Mouse (Mus musculus): Measurements from ENCODE around the gene Vps45. TPM values are rescaled to one million over a fixed set of nuclear protein-coding genes. Genes with fewer than 3 reads are reported as not detected.

The Vps45 gene
- 8.2 and 9.3 TPM in 2 replicates for total RNA-seq (2023)

DNA sequence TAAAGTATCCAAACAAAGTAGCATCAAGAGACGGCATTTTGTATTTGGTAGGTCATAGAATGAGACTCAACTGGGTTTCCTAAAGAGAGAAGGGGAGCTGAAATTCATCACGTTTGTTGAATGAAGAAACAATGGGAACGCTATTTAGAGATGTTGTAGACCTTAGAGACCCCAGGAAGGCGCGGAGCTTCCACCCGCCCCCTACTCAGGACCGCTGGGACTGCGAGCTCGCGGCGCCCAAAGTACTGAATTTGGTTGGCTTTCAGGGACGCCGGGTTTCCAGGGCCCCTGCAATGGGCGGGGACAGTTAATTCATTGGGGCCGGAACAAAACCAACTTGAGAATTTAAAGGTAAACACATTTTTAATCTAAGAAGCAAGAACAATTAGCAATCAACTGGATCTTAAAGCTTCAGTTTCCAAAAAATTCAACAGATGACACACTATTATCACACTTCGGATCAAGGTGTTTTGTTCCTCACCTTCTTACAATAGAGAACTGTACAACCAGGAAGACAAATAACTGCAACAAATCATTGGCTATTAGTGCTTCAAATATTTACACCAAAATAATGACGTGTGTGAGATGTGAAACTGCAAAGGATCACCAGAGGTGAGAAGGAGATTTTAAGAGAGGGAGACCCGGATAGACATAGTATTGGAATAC lies at the start of gene Vps45:
Vps45 (minus strand) TSS at position 236 of the 666 bp plus-strand sequence.

DNA sequence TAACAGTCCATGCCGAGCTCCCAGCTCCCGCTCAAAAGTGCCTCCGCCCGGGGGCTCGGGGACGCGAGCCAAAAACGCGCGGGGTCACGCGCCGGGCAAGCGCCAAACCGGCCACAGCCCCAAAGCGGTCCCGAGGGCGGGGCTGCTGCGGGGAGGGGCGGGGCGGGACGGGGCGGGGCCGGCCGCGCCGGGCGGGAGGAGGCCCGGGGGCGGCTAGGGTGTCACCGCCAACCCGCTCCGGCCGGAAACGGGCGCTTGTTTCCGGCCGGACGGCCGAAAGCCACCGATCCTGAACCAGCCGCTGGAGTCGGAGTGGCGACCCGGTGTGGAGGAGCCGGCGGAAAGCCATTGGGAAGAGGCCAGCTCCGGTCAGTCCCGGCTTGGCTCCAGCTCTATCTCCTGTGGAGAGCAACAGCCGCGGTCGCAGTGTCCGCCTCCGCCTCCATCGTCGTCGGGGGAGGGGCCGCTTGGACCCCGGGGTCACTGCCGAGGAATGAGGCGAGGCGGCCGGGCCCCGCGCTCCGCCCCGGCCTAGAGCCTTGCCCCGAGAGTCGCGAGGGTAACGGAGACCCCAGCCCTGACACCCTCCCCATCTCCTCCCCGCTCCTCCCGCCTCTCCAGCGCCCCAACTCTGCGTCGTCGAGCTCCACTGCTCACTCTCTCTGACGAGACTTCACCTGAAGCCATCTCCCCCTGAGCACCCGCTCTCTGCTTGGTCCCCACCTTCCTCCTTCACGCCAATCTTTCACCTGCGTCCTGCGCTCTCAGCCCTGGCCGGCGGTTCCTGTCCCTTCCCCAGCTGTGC lies 46.2 kb upstream of the Vps45 start, which contains the start of gene Otud7b:
Otud7b (plus strand) TSS at position 267 of the 805 bp plus-strand sequence.

DNA sequence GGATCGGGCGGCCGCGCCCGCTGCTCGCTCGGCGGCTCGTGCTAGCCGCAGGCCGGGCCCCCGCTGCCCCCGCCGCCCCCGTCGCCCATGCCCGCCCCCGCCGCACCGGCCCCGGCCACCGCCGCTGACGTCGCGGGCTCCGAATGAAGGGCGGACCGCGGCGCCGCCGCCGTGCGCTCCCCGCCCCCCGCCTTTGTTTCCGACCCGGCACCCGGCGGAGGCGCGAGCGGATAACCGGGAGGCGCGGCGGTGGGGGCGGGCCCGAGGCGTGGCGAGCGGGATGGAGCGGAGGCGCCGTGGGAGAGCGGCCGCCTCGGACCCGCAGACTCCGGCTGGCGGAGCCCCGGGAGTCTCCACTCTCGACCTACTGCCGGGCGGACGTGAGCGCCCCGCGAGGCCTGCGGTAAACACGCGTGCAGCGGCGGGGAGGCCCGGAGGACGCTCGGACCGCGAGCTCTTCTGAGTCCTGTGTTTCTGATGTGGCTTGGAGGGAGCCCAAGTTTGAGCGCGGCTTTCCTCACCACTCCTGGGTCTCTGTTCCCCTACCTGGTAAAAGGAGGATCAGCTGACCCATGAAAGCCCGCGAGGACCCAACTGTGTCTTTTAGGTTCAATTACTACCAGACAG lies 62.4 kb downstream of the Vps45 start, which contains the start of gene Plekho1:
Plekho1 (minus strand) TSS at position 200 of the 627 bp plus-strand sequence.

Other genes starting within 250 kb of the Vps45 start
- 48.2 and 51.7 TPM in 2 replicates for gene Rprd2, start 239.6 kb downstream of the Vps45 start, total RNA-seq (2023)
- gene Prpf3, start 202.6 kb downstream of the Vps45 start, total RNA-seq (2023) = 36.7 and 41.4 TPM in 2 replicates
- 108 and 114 TPM in 2 replicates for gene Mrps21, start 186.9 kb downstream of the Vps45 start, total RNA-seq (2023)
- 18.3 and 21.8 TPM in 2 replicates for gene Ciart, start 176.2 kb downstream of the Vps45 start, total RNA-seq (2023)
- gene BC028528, start 166.5 kb downstream of the Vps45 start, total RNA-seq (2023) = 23.6 and 26.7 TPM in 2 replicates
- gene Aph1a, start 164.5 kb downstream of the Vps45 start, total RNA-seq (2023) = 55.4 and 77.4 TPM in 2 replicates
- gene Car14, start 153.8 kb downstream of the Vps45 start, total RNA-seq (2023) = not detected in 2 replicates
- gene Anp32e, start 129.2 kb downstream of the Vps45 start, total RNA-seq (2023) = 62.2 and 84.1 TPM in 2 replicates
- 37.4 and 45.9 TPM in 2 replicates for gene Plekho1, start 62.5 kb downstream of the Vps45 start, total RNA-seq (2023)
- 18.5 and 19.1 TPM in 2 replicates for gene Otud7b, start 46.1 kb upstream of the Vps45 start, total RNA-seq (2023)
- 0.14 and 0.88 TPM in 2 replicates for gene Mtmr11, start 103.5 kb upstream of the Vps45 start, total RNA-seq (2023)
- gene Sf3b4, start 113.9 kb upstream of the Vps45 start, total RNA-seq (2023) = 39.0 and 45.7 TPM in 2 replicates
- 0.16 and 0.43 TPM in 2 replicates for gene Sv2a, start 122.7 kb upstream of the Vps45 start, total RNA-seq (2023)
- gene Bola1, start 161.2 kb upstream of the Vps45 start, total RNA-seq (2023) = 1.1 and 2.9 TPM in 2 replicates
- 11.8 and 12.8 TPM in 2 replicates for gene Hist2h2ab, start 161.4 kb upstream of the Vps45 start, total RNA-seq (2023)
- gene Hist2h2ac, start 162.4 kb upstream of the Vps45 start, total RNA-seq (2023) = 166 and 197 TPM in 2 replicates
- 1.2 and 2.1 TPM in 2 replicates for gene Hist2h2be, start 162.7 kb upstream of the Vps45 start, total RNA-seq (2023)
- 234 and 345 TPM in 2 replicates for gene Hist2h3c2, start 180.7 kb upstream of the Vps45 start, total RNA-seq (2023)
- 1,826 and 2,294 TPM in 2 replicates for gene Hist2h2aa2, start 181.8 kb upstream of the Vps45 start, total RNA-seq (2023)
- 29.7 and 30.1 TPM in 2 replicates for gene Hist2h2aa1, start 187.0 kb upstream of the Vps45 start, total RNA-seq (2023)
- not detected in 2 replicates for gene Hist2h3c1, start 188.2 kb upstream of the Vps45 start, total RNA-seq (2023)
- 118 and 170 TPM in 2 replicates for gene Hist2h4, start 204.8 kb upstream of the Vps45 start, total RNA-seq (2023)
- 1,408 and 1,623 TPM in 2 replicates for gene Hist2h3b, start 210.2 kb upstream of the Vps45 start, total RNA-seq (2023)
- 992 and 1,162 TPM in 2 replicates for gene Hist2h2bb, start 211.3 kb upstream of the Vps45 start, total RNA-seq (2023)
- gene Fcgr1, start 235.5 kb upstream of the Vps45 start, total RNA-seq (2023) = 0.63 and 1.9 TPM in 2 replicates

Data from neutrophil, adult 65 days (primary cell).